Mouse (Mus musculus) cerebellum, adult 11 months (tissue): ENCODE measurements around the gene G430095P16Rik.

Experiments
- DNase-seq: peaks from one replicate; pipeline ENCODE4 v3.0.0; 2022

G430095P16Rik gene

GRCm38 (mm10) chr8:84724683-84725082 lies 1.9 kb downstream of the G430095P16Rik start:
- no peak for DNase-seq

GRCm38 (mm10) chr8:84725246-84725940 lies 2.6 kb downstream of the G430095P16Rik start:
- DNase-seq, result no peak

GRCm38 (mm10) chr8:84725941-84726259 lies 3.1 kb downstream of the G430095P16Rik start:
- DNase-seq, result no peak

- no peak for DNase-seq
Observed at GRCm38 (mm10) chr8:84728474-84728873, 5.7 kb downstream of the G430095P16Rik start.

GRCm38 (mm10) chr8:84729921-84730362 lies 7.1 kb downstream of the G430095P16Rik start:
- DNase-seq, result peak; percentile 65

- DNase-seq, result no peak
Observed at GRCm38 (mm10) chr8:84730541-84731370, 7.9 kb downstream of the G430095P16Rik start.

GRCm38 (mm10) chr8:84731371-84732177 lies 8.8 kb downstream of the G430095P16Rik start:
- no peak for DNase-seq

- DNase-seq, result no peak
Observed at GRCm38 (mm10) chr8:84732545-84732944, 9.7 kb downstream of the G430095P16Rik start.

- no peak for DNase-seq
Observed at GRCm38 (mm10) chr8:84732996-84733395, 10.2 kb downstream of the G430095P16Rik start.

- no peak for DNase-seq
Observed at GRCm38 (mm10) chr8:84733959-84734358, 11.2 kb downstream of the G430095P16Rik start.

GRCm38 (mm10) chr8:84734680-84735079 lies 11.9 kb downstream of the G430095P16Rik start:
- no peak for DNase-seq

- no peak for DNase-seq
Observed at GRCm38 (mm10) chr8:84735597-84735996, 12.8 kb downstream of the G430095P16Rik start.

GRCm38 (mm10) chr8:84736521-84736920 lies 13.7 kb downstream of the G430095P16Rik start:
- no peak for DNase-seq

- DNase-seq, result peak; percentile 83
Observed at GRCm38 (mm10) chr8:84737608-84738007, 14.8 kb downstream of the G430095P16Rik start.

- no peak for DNase-seq
Observed at GRCm38 (mm10) chr8:84738266-84738665, 15.5 kb downstream of the G430095P16Rik start.

GRCm38 (mm10) chr8:84738715-84739400 lies 16.1 kb downstream of the G430095P16Rik start:
- no peak for DNase-seq

GRCm38 (mm10) chr8:84739401-84739742 lies 16.6 kb downstream of the G430095P16Rik start:
- no peak for DNase-seq

- DNase-seq, result no peak
Observed at GRCm38 (mm10) chr8:84740895-84741843, 18.4 kb downstream of the G430095P16Rik start.

- DNase-seq, result no peak
Observed at GRCm38 (mm10) chr8:84742171-84743053, 19.6 kb downstream of the G430095P16Rik start.

GRCm38 (mm10) chr8:84743054-84743415 lies 20.2 kb downstream of the G430095P16Rik start:
- DNase-seq, result no peak
